Mouse (Mus musculus): ENCODE measurements around the gene Rab26.

DNA sequence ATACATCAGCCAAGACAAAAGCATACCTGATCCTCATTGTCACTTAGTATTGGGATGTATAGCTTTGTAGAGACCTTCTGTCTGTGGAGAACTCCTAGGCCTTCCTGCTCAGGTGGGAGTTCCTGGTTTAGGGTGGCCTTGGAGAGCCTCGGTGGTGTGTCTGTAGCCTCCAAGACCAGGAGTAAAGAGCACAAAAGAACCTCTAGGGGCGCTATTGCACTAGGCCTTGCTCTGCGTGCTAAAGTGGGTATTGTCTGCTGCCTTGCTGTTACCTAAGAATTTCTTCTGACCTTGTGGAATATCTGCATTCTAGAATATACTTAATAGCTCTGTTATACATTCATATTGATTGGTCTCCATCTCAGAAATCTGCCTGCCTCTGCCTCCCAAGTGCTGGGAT is 6.4 kb upstream of the Rab26 start:
- TF ChIP-seq MYC (IDR thresholded peaks at IDR 0.05; ENCODE audit: low read depth, low read length) (peak; percentile 26; the same call in 1 of the 2 replicates), CHD1 (IDR thresholded peaks at IDR 0.05; ENCODE audit: low read depth, low read length) (no peak), E2F4 (IDR thresholded peaks at IDR 0.05; ENCODE audit: insufficient replicate concordance, low read depth, low read length) (0 out of 2 replicates have a peak, but pooled peaks have one; percentile 43), BHLHE40 (IDR thresholded peaks at IDR 0.05; ENCODE audit: low read depth, low read length) (no peak), POLR2A (IDR thresholded peaks at IDR 0.05; ENCODE audit: low read depth, low read length) (no peak)
